Mouse (Mus musculus) retina, postnatal 1 day (tissue): Measurements from ENCODE around the gene Cdh22.

Experiments
- DNase-seq: peaks from one replicate; pipeline ENCODE4 v3.0.0-alpha.2; 2012

Cdh22 gene

GRCm38 (mm10) chr2:165078605-165079004, 156.0 kb downstream of the Cdh22 start:
- DNase-seq: no peak

DNA sequence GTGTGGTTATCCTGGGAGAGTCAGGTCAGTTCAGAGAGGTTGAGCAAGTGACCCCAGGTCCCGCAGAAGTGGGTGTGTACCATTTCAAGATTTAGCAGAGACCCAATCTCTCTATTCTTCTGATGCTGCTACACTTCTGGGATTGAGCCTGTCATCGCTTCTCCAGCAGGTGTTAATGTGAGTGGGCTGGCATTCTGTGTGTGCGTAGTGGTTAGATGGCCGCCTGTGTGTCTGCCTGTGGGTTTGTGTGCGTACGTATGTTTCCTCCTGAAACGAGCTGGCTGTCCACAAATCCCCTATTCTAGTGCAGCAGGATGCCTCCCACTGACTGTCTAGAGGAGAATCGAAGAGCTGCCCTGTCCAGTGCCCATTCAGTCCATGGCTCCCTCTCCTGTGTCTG, 156.6 kb downstream of the Cdh22 start:
- DNase-seq: no peak

DNA sequence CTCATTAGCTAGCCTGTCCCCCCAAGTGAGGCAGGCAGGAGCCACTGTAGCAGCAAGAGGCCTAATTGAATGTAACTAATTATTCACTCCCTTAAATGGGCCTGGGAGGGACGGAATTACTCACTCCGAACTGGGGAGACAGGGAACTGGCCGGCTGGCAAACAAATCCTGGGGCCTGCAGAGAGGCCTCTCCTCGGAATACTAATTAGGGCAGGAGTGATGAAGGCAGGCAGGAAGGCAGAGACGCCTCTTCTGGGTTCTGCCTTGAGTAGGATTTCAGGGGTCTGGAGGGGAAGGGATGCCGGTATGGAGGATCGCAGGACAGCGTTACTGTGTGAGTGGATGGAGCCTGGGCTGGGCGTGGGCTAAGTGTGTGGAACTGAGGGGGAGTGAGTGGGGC, 157.6 kb downstream of the Cdh22 start:
- DNase-seq: peak; percentile 76

GRCm38 (mm10) chr2:165074937-165075336, 159.7 kb downstream of the Cdh22 start:
- peak; percentile 83 for DNase-seq

DNA sequence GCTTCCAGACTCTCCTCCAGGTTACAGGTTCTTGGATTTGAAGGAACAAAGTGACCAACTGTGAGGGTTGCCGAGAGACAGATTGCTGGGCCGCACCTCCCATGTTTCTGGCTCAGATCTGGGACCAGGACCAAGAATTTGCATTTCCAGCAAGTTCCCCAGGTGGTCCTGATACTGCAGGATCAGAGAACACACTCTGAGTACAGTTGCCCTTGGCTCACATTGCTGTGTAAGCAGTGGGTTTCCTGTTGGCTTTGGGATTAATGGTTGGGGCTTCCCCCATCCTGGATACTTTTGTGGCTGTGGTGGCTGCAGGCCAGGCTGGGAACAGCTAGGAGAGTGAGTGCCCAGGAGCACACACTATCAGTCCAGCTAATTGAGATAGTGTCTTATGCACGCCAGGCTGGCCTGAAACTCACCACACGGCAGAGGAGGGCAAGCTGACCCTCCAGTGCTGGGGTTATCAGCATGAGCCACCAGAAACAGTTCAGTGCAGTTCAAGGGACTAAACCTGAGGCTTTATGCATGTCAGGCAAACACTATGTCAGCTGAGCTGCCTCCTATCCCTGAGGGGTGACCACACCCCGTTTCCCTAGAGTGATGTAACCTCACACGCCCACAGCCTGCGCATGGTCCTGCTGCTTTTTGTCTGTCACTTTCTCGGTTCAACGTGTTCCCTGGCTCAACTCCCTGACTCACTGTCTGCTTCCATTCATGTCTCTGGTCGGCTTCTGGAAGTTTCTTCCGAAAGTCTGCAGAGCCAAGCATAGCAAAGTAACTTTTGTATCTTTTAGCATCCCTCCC, 160.4 kb downstream of the Cdh22 start:
- no peak for DNase-seq

- no peak for DNase-seq
Measured at GRCm38 (mm10) chr2:165073381-165073781, 161.3 kb downstream of the Cdh22 start.

GRCm38 (mm10) chr2:165070096-165070816, 164.4 kb downstream of the Cdh22 start:
- DNase-seq: peak; percentile 90

GRCm38 (mm10) chr2:165068806-165069205, 165.8 kb downstream of the Cdh22 start:
- DNase-seq: no peak

DNA sequence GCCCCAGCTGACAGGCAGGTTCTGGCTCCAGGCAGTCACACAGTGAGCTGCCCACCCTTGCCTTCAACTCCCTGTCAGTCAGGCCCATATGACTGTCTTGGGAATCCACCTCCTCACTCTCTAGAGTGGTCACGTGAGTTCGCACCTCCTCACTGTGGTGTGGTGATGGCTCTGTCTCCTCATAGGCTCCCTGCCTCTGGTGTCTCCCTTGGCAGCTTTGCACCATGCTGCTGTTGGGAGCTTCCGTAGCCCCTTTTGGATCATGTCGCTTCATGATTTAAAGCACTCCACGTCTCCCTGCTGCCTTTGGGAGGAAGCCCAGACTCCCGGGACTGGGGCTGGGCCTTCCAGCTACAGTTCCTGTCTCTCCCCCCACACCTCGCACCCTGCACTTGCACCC, 170.2 kb downstream of the Cdh22 start:
- DNase-seq: no peak

- DNase-seq: no peak
Measured at GRCm38 (mm10) chr2:165061638-165062433, 172.8 kb downstream of the Cdh22 start.
